ENCODE assay signal across 8 mouse cellular contexts in the genomic region with DNA sequence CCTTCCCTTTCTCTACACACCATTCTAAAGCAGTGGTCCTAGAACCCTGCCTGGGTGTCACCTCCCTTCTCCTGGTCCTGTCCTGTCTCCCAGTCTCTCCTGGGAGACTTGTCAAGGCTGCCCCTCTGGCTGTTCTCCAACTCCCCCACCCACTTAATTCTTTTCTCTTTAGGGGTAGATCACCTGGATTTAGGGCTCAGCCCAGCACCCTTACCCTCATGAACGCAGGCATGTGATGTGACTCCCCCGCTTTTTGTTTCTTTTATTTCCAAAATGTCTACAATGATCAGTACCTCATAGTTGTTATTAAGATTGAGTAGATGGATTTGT. TPM values are rescaled to one million over a fixed set of nuclear protein-coding genes. Genes with fewer than 3 reads are reported as not detected.
DNase-seq lines count a peak whose midpoint lies in the region; ATAC-seq lines count a peak whose summit lies in the region.

No protein-coding gene starts in this region.

- H3K4me1 ChIP-seq in midbrain, embryonic 10.5 days = peaks cover 50% of the 10 kb centered on the region
- H3K4me1 ChIP-seq in midbrain, embryonic 16.5 days (ENCODE audit: control insufficient read depth, insufficient read depth, low read length) = peaks cover 23% of the 10 kb centered on the region
- H3K4me1 ChIP-seq in limb, embryonic 13.5 days = peaks cover 65% of the 10 kb centered on the region
- peaks cover 58% of the 10 kb centered on the region for H3K4me1 ChIP-seq in stomach, embryonic 15.5 days

- peak overlapping the region; percentile 76; the same call in 1 of the 2 replicates for H3K27ac ChIP-seq in midbrain, embryonic 10.5 days (replicated peaks)
- no peak overlapping the region for H3K27ac ChIP-seq in midbrain, embryonic 16.5 days (ENCODE audit: low read length)
- peak overlapping the region; percentile 90; the same call in 1 of the 2 replicates for H3K27ac ChIP-seq in limb, embryonic 13.5 days
- peak overlapping the region; percentile 91; the same call in 1 of the 2 replicates for H3K27ac ChIP-seq in stomach, embryonic 15.5 days

- DNase-seq in adrenal gland, adult 2 months = peak; percentile 52
- no peak for DNase-seq in adrenal gland, postnatal 25 days
- no peak for DNase-seq in midbrain, embryonic 10.5 days (ENCODE audit: low spot score)
- DNase-seq in layer of hippocampus, postnatal 36 days = no peak
- DNase-seq in ovary, postnatal 36 days (ENCODE audit: low spot score) = no peak

- peaks cover 75% of the 10 kb centered on the region for H3K27me3 ChIP-seq in midbrain, embryonic 10.5 days (ENCODE audit: low read depth, poor library complexity, severe bottlenecking)
- H3K27me3 ChIP-seq in midbrain, embryonic 16.5 days (ENCODE audit: control insufficient read depth, insufficient read depth, low read depth, low read length) = no peaks in the 10 kb centered on the region
- H3K27me3 ChIP-seq in limb, embryonic 13.5 days = no peaks in the 10 kb centered on the region
- no peaks in the 10 kb centered on the region for H3K27me3 ChIP-seq in stomach, embryonic 15.5 days (replicated peaks)

- H3K4me3 ChIP-seq in midbrain, embryonic 10.5 days = peak overlapping the region; percentile 72
- no peak overlapping the region for H3K4me3 ChIP-seq in midbrain, embryonic 16.5 days (ENCODE audit: low read depth, low read length)
- H3K4me3 ChIP-seq in limb, embryonic 13.5 days = peak overlapping the region; percentile 80
- H3K4me3 ChIP-seq in stomach, embryonic 15.5 days (replicated peaks) = peak overlapping the region; percentile 76

- no peaks in the 10 kb centered on the region for H3K9me3 ChIP-seq in midbrain, embryonic 10.5 days (replicated peaks)
- H3K9me3 ChIP-seq in midbrain, embryonic 16.5 days (replicated peaks; ENCODE audit: control insufficient read depth, low read length, poor library complexity, severe bottlenecking) = no peaks in the 10 kb centered on the region
- no peaks in the 10 kb centered on the region for H3K9me3 ChIP-seq in limb, embryonic 13.5 days
- H3K9me3 ChIP-seq in stomach, embryonic 15.5 days = no peaks in the 10 kb centered on the region

- no peak for ATAC-seq in midbrain, embryonic 16.5 days
- no peak for ATAC-seq in limb, embryonic 13.5 days (ENCODE audit: low FRiP score, low read depth)
- ATAC-seq in stomach, embryonic 15.5 days (ENCODE audit: insufficient read depth, low FRiP score, low read depth) = no peak

- WGBS in midbrain, embryonic 10.5 days = 75% methylated on average over 2 of the region's 2 CpGs
- WGBS in midbrain, embryonic 16.5 days = 87% methylated on average over 2 of the region's 2 CpGs
- 74% methylated on average over 2 of the region's 2 CpGs for WGBS in limb, embryonic 13.5 days
- 75% methylated on average over 2 of the region's 2 CpGs for whole genome bisulfite sequencing in stomach, embryonic 15.5 days

- no peak overlapping the region for H3K9ac ChIP-seq in midbrain, embryonic 16.5 days (ENCODE audit: low read depth, low read length)
- H3K9ac ChIP-seq in limb, embryonic 13.5 days = peak overlapping the region; percentile 90
- H3K9ac ChIP-seq in stomach, embryonic 15.5 days = no peak overlapping the region; the same call in 1 of the 2 replicates

- no peaks in the 10 kb centered on the region for H3K36me3 ChIP-seq in midbrain, embryonic 10.5 days
- no peaks in the 10 kb centered on the region for H3K36me3 ChIP-seq in midbrain, embryonic 16.5 days (ENCODE audit: control insufficient read depth, insufficient read depth, low read length)
- no peaks in the 10 kb centered on the region for H3K36me3 ChIP-seq in limb, embryonic 13.5 days
- no peaks in the 10 kb centered on the region for H3K36me3 ChIP-seq in stomach, embryonic 15.5 days

- no peak overlapping the region; the same call in 1 of the 2 replicates for H3K4me2 ChIP-seq in midbrain, embryonic 16.5 days (ENCODE audit: low read length)
- peak overlapping the region; percentile 97 for H3K4me2 ChIP-seq in limb, embryonic 13.5 days (replicated peaks)
- H3K4me2 ChIP-seq in stomach, embryonic 15.5 days = peak overlapping the region; percentile 77

RNA-seq across cellular contexts. Expression of a gene that starts 1.8 kb away (rescaled TPM):
- total RNA-seq in adrenal gland, adult 2 months (2021) = 100 to 1,000 TPM; 208 to 308 TPM
- 284 and 368 TPM in 2 replicates for polyA plus RNA-seq in adrenal gland, adult 2 months (2012; rRNA removed)
- 247 and 250 TPM in 2 replicates for total RNA-seq in adrenal gland, postnatal 25 days (2021)
- 21.7 and 24.5 TPM in 2 replicates for polyA plus RNA-seq in midbrain, embryonic 10.5 days (2016; fragmentation: Nextera tagmentation; extraction: Ambion mirVana)
- polyA plus RNA-seq in midbrain, embryonic 16.5 days (2015; fragmentation: Nextera tagmentation; extraction: Ambion mirVana) = 11.0 and 11.2 TPM in 2 replicates
- polyA plus RNA-seq in limb, embryonic 13.5 days (2015; fragmentation: Nextera tagmentation; extraction: Ambion mirVana) = 68.7 and 71.4 TPM in 2 replicates
- 67.6 and 69.5 TPM in 2 replicates for polyA plus RNA-seq in stomach, embryonic 15.5 days (2015; fragmentation: Nextera tagmentation; extraction: Ambion mirVana)
- total RNA-seq in layer of hippocampus, postnatal 36 days (2021) = 10 to 100 TPM in 1 of 2 experiments, 1 to 10 TPM in 1; 9.9 to 12.6 TPM

RNA-seq across cellular contexts. Expression of a gene that starts 29.6 kb away (rescaled TPM):
- under 1 TPM in 1 of 2 experiments, not detected in 1; 0.21 TPM for total RNA-seq in adrenal gland, adult 2 months (2021)
- 0.02 and 0.11 TPM in 2 replicates for polyA plus RNA-seq in adrenal gland, adult 2 months (2012; rRNA removed)
- 0.30 and 0.38 TPM in 2 replicates for total RNA-seq in adrenal gland, postnatal 25 days (2021)
- polyA plus RNA-seq in midbrain, embryonic 10.5 days (2016; fragmentation: Nextera tagmentation; extraction: Ambion mirVana) = 0.12 and 0.15 TPM in 2 replicates
- polyA plus RNA-seq in midbrain, embryonic 16.5 days (2015; fragmentation: Nextera tagmentation; extraction: Ambion mirVana) = 0.20 and 0.44 TPM in 2 replicates
- 0.67 and 0.86 TPM in 2 replicates for polyA plus RNA-seq in limb, embryonic 13.5 days (2015; fragmentation: Nextera tagmentation; extraction: Ambion mirVana)
- 3.1 and 3.9 TPM in 2 replicates for polyA plus RNA-seq in stomach, embryonic 15.5 days (2015; fragmentation: Nextera tagmentation; extraction: Ambion mirVana)
- total RNA-seq in layer of hippocampus, postnatal 36 days (2021) = under 1 TPM in 1 of 2 experiments, not detected in 1; 0.25 TPM

RNA-seq across cellular contexts. Expression of a gene that starts 30.5 kb away (rescaled TPM):
- 1 to 10 TPM; 1.2 to 1.7 TPM for total RNA-seq in adrenal gland, adult 2 months (2021)
- 1.9 and 2.5 TPM in 2 replicates for polyA plus RNA-seq in adrenal gland, adult 2 months (2012; rRNA removed)
- 1.6 and 1.9 TPM in 2 replicates for total RNA-seq in adrenal gland, postnatal 25 days (2021)
- polyA plus RNA-seq in midbrain, embryonic 10.5 days (2016; fragmentation: Nextera tagmentation; extraction: Ambion mirVana) = 0.25 and 0.48 TPM in 2 replicates
- 0.67 and 1.1 TPM in 2 replicates for polyA plus RNA-seq in midbrain, embryonic 16.5 days (2015; fragmentation: Nextera tagmentation; extraction: Ambion mirVana)
- polyA plus RNA-seq in limb, embryonic 13.5 days (2015; fragmentation: Nextera tagmentation; extraction: Ambion mirVana) = 1.1 and 1.4 TPM in 2 replicates
- polyA plus RNA-seq in stomach, embryonic 15.5 days (2015; fragmentation: Nextera tagmentation; extraction: Ambion mirVana) = 3.1 and 3.8 TPM in 2 replicates
- 1 to 10 TPM; 4.1 to 4.3 TPM for total RNA-seq in layer of hippocampus, postnatal 36 days (2021)

RNA-seq across cellular contexts. Expression of a gene that starts 37.3 kb away (rescaled TPM):
- 10 to 100 TPM; 75.1 to 78.7 TPM for total RNA-seq in adrenal gland, adult 2 months (2021)
- 179 and 206 TPM in 2 replicates for polyA plus RNA-seq in adrenal gland, adult 2 months (2012; rRNA removed)
- total RNA-seq in adrenal gland, postnatal 25 days (2021) = 78.7 and 91.8 TPM in 2 replicates
- 21.2 and 23.5 TPM in 2 replicates for polyA plus RNA-seq in midbrain, embryonic 10.5 days (2016; fragmentation: Nextera tagmentation; extraction: Ambion mirVana)
- polyA plus RNA-seq in midbrain, embryonic 16.5 days (2015; fragmentation: Nextera tagmentation; extraction: Ambion mirVana) = 12.8 and 16.0 TPM in 2 replicates
- 45.1 and 46.2 TPM in 2 replicates for polyA plus RNA-seq in limb, embryonic 13.5 days (2015; fragmentation: Nextera tagmentation; extraction: Ambion mirVana)
- polyA plus RNA-seq in stomach, embryonic 15.5 days (2015; fragmentation: Nextera tagmentation; extraction: Ambion mirVana) = 62.7 and 64.5 TPM in 2 replicates
- total RNA-seq in layer of hippocampus, postnatal 36 days (2021) = 1 to 10 TPM; 6.9 to 7.0 TPM
